Mouse (Mus musculus) cerebellum, postnatal 14 days (tissue): ENCODE data around the gene Zfp97.
"Not testable (repeated sequence)": the region's sequence is repeated elsewhere in the genome, so short reads cannot be mapped to it uniquely, and the experiment has no call there.

Experiments used
- DNase-seq, 2 experiments: peaks; one replicate each; pipeline ENCODE4 v3.0.0; 2021; ENCODE audit warnings: mixed read lengths in 2 of 2

The Zfp97 gene

DNA sequence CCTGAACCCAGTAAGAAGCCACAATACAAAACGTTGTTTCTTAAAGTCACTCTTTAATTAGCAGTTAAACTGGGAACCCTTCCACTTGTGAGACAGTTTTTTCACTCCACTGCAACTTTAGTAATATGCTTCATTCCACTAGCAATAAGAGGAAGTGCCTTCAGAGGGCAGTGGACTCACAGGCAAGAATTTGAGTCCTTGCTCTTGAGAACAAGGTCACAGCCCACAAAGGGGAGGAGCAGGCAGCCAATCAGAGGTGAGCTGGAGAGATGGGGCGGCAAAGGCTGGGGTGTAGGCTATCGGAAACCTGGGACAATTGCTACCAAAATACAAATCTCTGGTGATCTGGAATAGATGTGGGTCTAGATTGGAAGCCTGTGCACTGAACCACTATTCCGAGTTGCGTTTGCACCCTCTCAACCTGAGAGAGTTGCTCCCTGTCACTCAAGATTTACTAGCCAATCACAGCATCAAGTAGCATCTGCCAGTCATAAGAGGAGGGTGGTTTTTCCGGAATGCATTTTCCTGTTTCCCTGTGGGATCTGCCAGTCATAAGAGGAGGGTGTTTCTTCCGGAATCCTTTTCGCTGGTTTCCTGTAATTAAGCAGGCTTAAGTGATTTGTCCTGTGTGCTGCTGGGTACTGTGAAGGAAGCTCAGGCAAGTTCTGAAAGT lies at the start of gene Zfp97:
Gene Zfp97 (plus strand): TSS at position 586 of the 673 bp plus-strand sequence.
- DNase-seq = not testable (repeated sequence)

DNA sequence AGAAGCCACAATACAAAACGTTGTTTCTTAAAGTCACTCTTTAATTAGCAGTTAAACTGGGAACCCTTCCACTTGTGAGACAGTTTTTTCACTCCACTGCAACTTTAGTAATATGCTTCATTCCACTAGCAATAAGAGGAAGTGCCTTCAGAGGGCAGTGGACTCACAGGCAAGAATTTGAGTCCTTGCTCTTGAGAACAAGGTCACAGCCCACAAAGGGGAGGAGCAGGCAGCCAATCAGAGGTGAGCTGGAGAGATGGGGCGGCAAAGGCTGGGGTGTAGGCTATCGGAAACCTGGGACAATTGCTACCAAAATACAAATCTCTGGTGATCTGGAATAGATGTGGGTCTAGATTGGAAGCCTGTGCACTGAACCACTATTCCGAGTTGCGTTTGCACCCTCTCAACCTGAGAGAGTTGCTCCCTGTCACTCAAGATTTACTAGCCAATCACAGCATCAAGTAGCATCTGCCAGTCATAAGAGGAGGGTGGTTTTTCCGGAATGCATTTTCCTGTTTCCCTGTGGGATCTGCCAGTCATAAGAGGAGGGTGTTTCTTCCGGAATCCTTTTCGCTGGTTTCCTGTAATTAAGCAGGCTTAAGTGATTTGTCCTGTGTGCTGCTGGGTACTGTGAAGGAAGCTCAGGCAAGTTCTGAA lies 57.7 kb downstream of the Zfp97 start:
- DNase-seq = not testable (repeated sequence)

DNA sequence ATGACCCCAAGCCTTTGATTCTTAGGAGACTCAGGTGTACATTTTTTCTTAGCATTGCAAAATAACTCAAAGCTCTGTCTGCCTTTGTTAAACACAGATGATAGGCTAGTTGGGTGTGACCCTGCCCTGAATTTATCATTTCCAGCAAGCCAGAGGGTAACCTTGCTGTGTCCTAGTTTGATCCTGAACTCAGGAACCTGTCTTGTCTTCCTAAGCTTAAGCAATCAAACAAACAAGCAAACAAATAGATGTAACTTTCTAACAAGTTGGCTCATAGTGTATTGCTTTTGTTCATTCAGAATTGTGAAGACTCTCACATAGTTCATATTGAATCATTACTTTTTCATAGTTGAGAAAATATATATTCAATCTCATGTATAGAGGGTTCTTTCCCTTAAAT lies 73.5 kb downstream of the Zfp97 start:
- not testable (repeated sequence) for DNase-seq

DNA sequence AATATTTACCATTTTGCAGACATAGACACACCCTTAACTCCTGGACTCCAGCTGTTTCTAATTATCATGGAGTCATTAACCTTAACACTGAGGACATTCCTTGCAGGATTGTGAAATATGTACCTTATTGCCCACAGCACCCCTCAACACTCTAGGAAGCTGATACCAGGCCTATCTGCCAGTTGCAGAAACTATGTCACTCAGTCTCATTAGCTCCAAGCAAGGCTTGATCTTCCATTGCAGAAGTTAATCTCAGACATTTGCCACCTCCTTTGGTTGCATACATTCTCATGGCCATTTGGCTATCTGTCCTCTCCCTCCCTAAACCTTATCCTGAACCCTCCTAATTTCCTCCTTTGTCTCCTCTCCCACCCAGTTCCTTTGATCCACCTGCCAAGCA lies 74.0 kb downstream of the Zfp97 start:
- no peak for DNase-seq

DNA sequence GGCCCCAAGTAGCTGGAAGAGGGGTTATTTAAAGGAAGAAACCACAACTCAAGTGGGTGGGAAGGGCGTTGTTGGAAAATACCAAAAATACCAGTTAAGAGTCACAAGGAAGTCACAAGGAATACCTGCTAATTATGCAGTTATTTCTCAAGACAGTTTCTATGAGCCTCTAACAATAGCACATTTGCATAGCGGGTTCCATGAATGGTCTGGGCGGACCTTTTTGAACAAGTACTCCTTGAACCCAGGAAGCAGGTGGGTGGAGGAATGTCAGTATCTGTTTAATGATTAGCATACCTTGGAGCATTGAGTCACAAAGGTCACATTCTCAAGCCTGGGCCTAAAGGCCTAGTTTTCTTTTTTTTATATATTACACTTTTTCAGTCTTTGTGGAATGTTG lies 74.9 kb downstream of the Zfp97 start:
- not testable (repeated sequence) for DNase-seq
